Mouse (Mus musculus): Measurements from ENCODE around the gene Fam187b.

DNA sequence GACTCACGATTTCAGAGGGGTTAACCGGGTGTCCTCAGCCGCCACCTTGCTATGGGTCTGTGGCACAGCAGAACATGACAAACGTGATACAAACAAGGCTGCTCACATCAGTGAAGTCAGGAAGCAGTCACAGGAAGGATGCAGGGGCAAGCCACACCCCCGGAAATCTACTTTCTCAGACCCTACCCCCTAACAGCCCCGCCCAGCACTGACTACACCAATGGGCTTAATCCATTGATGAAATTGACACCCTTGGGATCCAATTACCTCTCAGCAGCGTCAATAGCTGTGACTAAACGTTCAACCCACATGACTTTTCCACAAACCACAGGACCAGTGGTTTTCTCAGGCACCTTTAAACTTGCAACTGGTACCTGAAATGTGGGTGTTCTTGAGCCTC, 55.0 kb downstream of the Fam187b start:
- TF ChIP-seq POLR2A (IDR thresholded peaks at IDR 0.05; ENCODE audit: borderline replicate concordance, control insufficient read depth, low read depth, low read length) (no peak), CTCF (IDR thresholded peaks at IDR 0.05; ENCODE audit: control insufficient read depth, insufficient read depth, low read length) (no peak)
